Mouse (Mus musculus) liver, embryonic 14.5 days (tissue): ENCODE data around the gene Ncl. TPM values are rescaled to one million over a fixed set of nuclear protein-coding genes. Genes with fewer than 3 reads are reported as not detected.

Source experiments
- ATAC-seq: fragments of 200-750 bp; cut with Nextera tagmentation; 2 replicates; pipeline ENCODE4 v1.8.0; 2017; ENCODE audit warnings: moderate number of reproducible peaks, mild to moderate bottlenecking, moderate library complexity; ENCODE audit not compliant: insufficient read depth
- DNase-seq, 3 experiments: peaks; one replicate each; pipeline ENCODE4 v3.0.0-alpha.2; 2012 to 2013; ENCODE audit warnings: low read depth in 3 of 3, low spot score in 3 of 3
- H3K27ac ChIP-seq: fragments of 300-500 bp; sonication (generic); 2 replicates; pipeline ENCODE4 v1.5.1; 2014; ENCODE audit warnings: moderate library complexity, mild to moderate bottlenecking, control low read depth, inconsistent platforms
- H3K27me3 ChIP-seq: fragments of 300-500 bp; sonication (generic); 2 replicates; pipeline ENCODE4 v1.6.1; 2014; ENCODE audit warnings: mild to moderate bottlenecking, low read length, moderate library complexity; ENCODE audit not compliant: control insufficient read depth, insufficient read depth
- H3K36me3 ChIP-seq: fragments of 300-500 bp; sonication (generic); replicated peaks from 2 replicates; pipeline ENCODE4 v1.6.1; 2014; ENCODE audit warnings: low read depth; ENCODE audit not compliant: control insufficient read depth, insufficient read depth
- H3K4me1 ChIP-seq, 2 experiments: fragments of 200-500 bp in 1 of 2; fragments of 300-500 bp in 1 of 2; sonication (generic) in 1 of 2; replicated peaks; 2 replicates each; pipeline ENCODE4 v1.6.1; 2012 to 2014; ENCODE audit warnings: antibody characterized with exemption in 1 of 2, inconsistent platforms in 1 of 2, low read length in 1 of 2; ENCODE audit not compliant: control insufficient read depth in 2 of 2, insufficient read depth in 2 of 2
- H3K4me2 ChIP-seq: fragments of 300-500 bp; sonication (generic); 2 replicates; pipeline ENCODE4 v1.6.1; 2014; ENCODE audit warnings: low read depth, mild to moderate bottlenecking, control low read depth, moderate library complexity
- H3K4me3 ChIP-seq, 2 experiments: fragments of 200-500 bp in 1 of 2; fragments of 300-500 bp in 1 of 2; sonication (generic) in 1 of 2; 2 replicates each; pipeline ENCODE4 v1.5.1; 2012 to 2014; ENCODE audit warnings: low read depth in 2 of 2, low read length in 2 of 2, mild to moderate bottlenecking in 2 of 2, control low read depth in 1 of 2, inconsistent platforms in 1 of 2, moderate library complexity in 1 of 2; ENCODE audit not compliant: insufficient read depth in 1 of 2
- H3K9ac ChIP-seq: fragments of 300-500 bp; sonication (generic); replicated peaks from 2 replicates; pipeline ENCODE4 v1.6.1; 2014; ENCODE audit warnings: mild to moderate bottlenecking, control low read depth, moderate library complexity
- H3K9me3 ChIP-seq: fragments of 300-500 bp; sonication (generic); 2 replicates; pipeline ENCODE4 v1.6.1; 2016; ENCODE audit warnings: low read length, mixed read lengths; ENCODE audit not compliant: control insufficient read depth
- CTCF ChIP-seq: IDR thresholded peaks from 2 replicates; pipeline ENCODE4 v1.5.1; 2016; ENCODE audit warnings: antibody characterized with exemption, low read depth, control low read depth
- EP300 ChIP-seq: IDR thresholded peaks from 2 replicates; pipeline ENCODE4 v1.6.1; 2016; ENCODE audit warnings: antibody characterized with exemption, low read depth
- WGBS: fragments of 180-500 bp; shearing (Covaris S2); extraction: QIAGEN DNeasy Blood & Tissue Kit; methylation state at CpG from one replicate; pipeline ENCODE4 v1.1.7; 2014; ENCODE audit not compliant: insufficient replicate concordance; 5-methylcytosine and 5-hydroxymethylcytosine counted together
- polyA plus RNA-seq, 2 experiments: library from polyadenylated mRNA; depleted of rRNA in 1 of 2; stranded (reverse) in 1 of 2; unstranded in 1 of 2; fragments of >200 nt; fragmentation: Nextera tagmentation in 1 of 2; extraction: Ambion mirVana in 1 of 2; gene quantifications; 2 replicates each; pipeline versions ENCODE4 v1.2.1 to v1.2.3; 2012 to 2014

The Ncl gene
- polyA plus RNA-seq, 2 experiments = 192 to 208 TPM

GRCm38 (mm10) chr1:86400096-86400754 is 41.0 kb upstream of the Ncl start:
- H3K9ac ChIP-seq = no peak overlapping the region
- H3K36me3 ChIP-seq = no peaks in the 10 kb centered on the region
- TF ChIP-seq CTCF = no peak
- no peak for TF ChIP-seq EP300
- no peak for ATAC-seq
- H3K27ac ChIP-seq = no peak overlapping the region
- no peak overlapping the region for H3K4me2 ChIP-seq
- H3K9me3 ChIP-seq = no peaks in the 10 kb centered on the region
- no peaks in the 10 kb centered on the region for H3K27me3 ChIP-seq
- no peak for DNase-seq
- no peak overlapping the region for H3K4me3 ChIP-seq
- WGBS = 27% methylated on average over 8 of the region's 8 CpGs
- peaks cover 0 to 4% of the 10 kb centered on the region in 2 experiments; a peak in 1 of 4 replicates for H3K4me1 ChIP-seq

DNA sequence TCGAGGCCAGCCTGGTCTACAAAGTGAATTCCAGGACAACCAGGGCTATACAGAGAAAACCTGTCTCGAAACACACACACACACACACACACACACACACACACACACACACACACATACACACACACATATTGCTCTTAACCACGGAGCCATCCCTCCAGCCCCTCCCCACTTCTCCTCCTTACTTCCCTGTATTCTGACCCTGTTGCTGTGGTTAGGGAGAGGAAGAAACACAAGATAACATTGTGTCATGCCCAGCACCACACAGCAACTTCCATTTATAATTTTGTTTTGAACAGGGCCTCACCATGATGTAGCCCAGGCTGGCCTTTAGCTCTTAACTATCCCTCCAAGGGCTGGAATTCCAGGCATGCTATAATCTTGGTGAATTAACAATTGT is 40.1 kb upstream of the Ncl start:
- H3K9ac ChIP-seq = no peak overlapping the region
- DNase-seq = no peak
- TF ChIP-seq EP300 (no peak), CTCF (no peak)
- H3K27ac ChIP-seq = no peak overlapping the region
- no peaks in the 10 kb centered on the region for H3K9me3 ChIP-seq
- H3K4me1 ChIP-seq = peaks cover 0 to 4% of the 10 kb centered on the region in 2 experiments; a peak in 1 of 4 replicates
- H3K4me2 ChIP-seq = no peak overlapping the region
- no peaks in the 10 kb centered on the region for H3K27me3 ChIP-seq
- no peak for ATAC-seq
- 28% methylated on average over 3 of the region's 3 CpGs for WGBS
- no peaks in the 10 kb centered on the region for H3K36me3 ChIP-seq
- no peak overlapping the region for H3K4me3 ChIP-seq

- ATAC-seq (no peak), DNase-seq (no peak)
- no peak for TF ChIP-seq CTCF
- no peak for TF ChIP-seq EP300
- Histone ChIP-seq H3K9me3 (no peaks in the 10 kb centered on the region), H3K27ac (no peak overlapping the region), H3K4me1 (peaks cover 0 to 4% of the 10 kb centered on the region in 2 experiments; a peak in 1 of 4 replicates), H3K36me3 (no peaks in the 10 kb centered on the region), H3K4me2 (no peak overlapping the region), H3K4me3 (no peak overlapping the region), H3K9ac (no peak overlapping the region), H3K27me3 (no peaks in the 10 kb centered on the region)
- 25% methylated on average over 7 of the region's 7 CpGs for WGBS
Measured at GRCm38 (mm10) chr1:86398222-86398621, 39.0 kb upstream of the Ncl start.

- DNase-seq (no peak), ATAC-seq (no peak)
- TF ChIP-seq EP300 = no peak
- TF ChIP-seq CTCF = no peak
- 67% methylated on average over 8 of the region's 8 CpGs for WGBS
- no peak overlapping the region for H3K4me3 ChIP-seq
- H3K27ac ChIP-seq = no peak overlapping the region
- H3K9me3 ChIP-seq = no peaks in the 10 kb centered on the region
- no peaks in the 10 kb centered on the region for H3K36me3 ChIP-seq
- no peaks in the 10 kb centered on the region for H3K27me3 ChIP-seq
- H3K4me1 ChIP-seq = peaks cover 0 to 4% of the 10 kb centered on the region in 2 experiments; a peak in 1 of 4 replicates
- H3K9ac ChIP-seq = no peak overlapping the region
- H3K4me2 ChIP-seq = no peak overlapping the region
Measured at GRCm38 (mm10) chr1:86397621-86398020, 38.4 kb upstream of the Ncl start.

DNA sequence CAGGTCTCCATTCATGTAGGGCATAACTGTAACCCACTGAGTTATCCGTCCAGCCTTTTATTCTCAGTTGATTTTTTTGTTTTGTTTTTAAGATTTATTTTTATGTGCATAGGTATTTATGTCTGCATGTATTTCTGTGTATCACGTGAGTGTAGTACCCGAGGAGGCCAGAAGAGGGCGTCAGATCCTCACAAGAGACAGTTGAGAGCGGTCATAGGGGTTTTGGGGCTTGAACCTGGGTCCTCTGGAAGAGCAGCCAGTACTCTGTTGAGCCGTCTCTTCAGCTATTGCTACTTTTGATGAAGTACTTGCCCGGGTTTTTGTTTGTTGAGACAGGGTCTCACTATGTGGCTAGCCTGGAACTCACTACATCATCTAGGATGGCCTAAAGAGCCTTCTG is 36.7 kb upstream of the Ncl start:
- Histone ChIP-seq H3K4me1 (peaks cover 0 to 4% of the 10 kb centered on the region in 2 experiments; a peak in 1 of 4 replicates), H3K9ac (no peak overlapping the region), H3K4me3 (no peak overlapping the region), H3K27ac (no peak overlapping the region), H3K27me3 (no peaks in the 10 kb centered on the region), H3K9me3 (no peaks in the 10 kb centered on the region), H3K4me2 (no peak overlapping the region), H3K36me3 (no peaks in the 10 kb centered on the region)
- peak; percentile 54 for TF ChIP-seq CTCF
- no peak for TF ChIP-seq EP300
- ATAC-seq (no peak), DNase-seq (no peak)
- 59% methylated on average over 7 of the region's 7 CpGs for WGBS
